Mouse (Mus musculus): ENCODE measurements at regions not wholly inside any gene's neighbourhood (a gene's known extent, or its start where the extent isn't known, plus 50 kb on each side); places are given as distances from the start of the nearest gene placed in this dataset.

GRCm38 (mm10) chr4:12766763-12767162 lies 594.9 kb upstream of the Fam92a start:
- no peak for DNase-seq

GRCm38 (mm10) chr4:12750817-12751216 lies 579.0 kb upstream of the Fam92a start:
- DNase-seq: no peak

GRCm38 (mm10) chr4:12749874-12750273 lies 578.1 kb upstream of the Fam92a start:
- no peak for DNase-seq

GRCm38 (mm10) chr4:12743714-12744327 lies 572.0 kb upstream of the Fam92a start:
- no peak for DNase-seq

- DNase-seq: peak; percentile 8
These were observed 564.6 kb upstream of the Fam92a start for GRCm38 (mm10) chr4:12736411-12736810.

- no peak for DNase-seq
These were observed 528.4 kb upstream of the Fam92a start for GRCm38 (mm10) chr4:12700189-12700588.

GRCm38 (mm10) chr4:12677814-12678213 lies 506.0 kb upstream of the Fam92a start:
- DNase-seq: no peak

- DNase-seq: no peak
These were observed 499.6 kb upstream of the Fam92a start for GRCm38 (mm10) chr4:12671399-12671798.

- no peak for DNase-seq
These were observed 491.4 kb upstream of the Fam92a start for GRCm38 (mm10) chr4:12663176-12663575.

GRCm38 (mm10) chr4:12662683-12663082 lies 490.9 kb upstream of the Fam92a start:
- no peak for DNase-seq

- no peak for DNase-seq
These were observed 487.3 kb upstream of the Fam92a start for GRCm38 (mm10) chr4:12659084-12659483.

- no peak for DNase-seq
These were observed 486.8 kb upstream of the Fam92a start for GRCm38 (mm10) chr4:12658594-12658993.

- no peak for DNase-seq
These were observed 486.0 kb upstream of the Fam92a start for GRCm38 (mm10) chr4:12657820-12658219.

- no peak for DNase-seq
These were observed 485.2 kb upstream of the Fam92a start for GRCm38 (mm10) chr4:12656924-12657603.

- DNase-seq: no peak
These were observed 483.8 kb upstream of the Fam92a start for GRCm38 (mm10) chr4:12655457-12656228.

GRCm38 (mm10) chr4:12654568-12655456 lies 483.0 kb upstream of the Fam92a start:
- DNase-seq: no peak

GRCm38 (mm10) chr4:12647732-12648131 lies 475.9 kb upstream of the Fam92a start:
- DNase-seq: no peak

- DNase-seq: no peak
These were observed 470.7 kb upstream of the Fam92a start for GRCm38 (mm10) chr4:12642525-12642928.

- DNase-seq: no peak
These were observed 457.6 kb upstream of the Fam92a start for GRCm38 (mm10) chr4:12629375-12629821.

GRCm38 (mm10) chr4:12628702-12629374 lies 457.0 kb upstream of the Fam92a start:
- DNase-seq: no peak

GRCm38 (mm10) chr4:12627158-12627871 lies 455.5 kb upstream of the Fam92a start:
- no peak for DNase-seq
